Mouse (Mus musculus): ENCODE data around the gene Pfkm. TPM values are rescaled to one million over a fixed set of nuclear protein-coding genes. Genes with fewer than 3 reads are reported as not detected.
A peak's percentile ranks its signal among the peaks of the same experiment; 100 is the strongest.

Pfkm gene
- polyA plus RNA-seq, 1 experiment from 2014 or later = 66.5 TPM

GRCm38 (mm10) chr15:98166963-98167644 lies 74.7 kb downstream of the Pfkm start, which contains the start of gene Ccdc184:
TSS of gene Ccdc184 (plus strand) at chr15:98167158.
- peak; percentile 80 for ATAC-seq (ENCODE audit: low read depth)

GRCm38 (mm10) chr15:98167645-98168621 lies 75.5 kb downstream of the Pfkm start:
- no peaks in the 10 kb centered on the region for H3K9me3 ChIP-seq

More at GRCm38 (mm10) chr15:98166963-98167644, 74.7 kb downstream of the Pfkm start, which contains the start of gene Ccdc184:
- Histone ChIP-seq H3K4me2 (peak within 1 kb of the TSS; percentile 76), H3K36me3 (no peaks in the 10 kb centered on the region), H3K9ac (peak within 1 kb of the TSS; percentile 73), H3K27me3 (peaks cover 50% of the 10 kb centered on the region), H3K4me3 (peak within 1 kb of the TSS; percentile 53), H3K27ac (replicated peaks) (peak within 1 kb of the TSS; percentile 95), H3K9me3 (no peaks in the 10 kb centered on the region), H3K4me1 (replicated peaks) (peaks cover 48% of the 10 kb centered on the region)
- 2% methylated on average over 18 of the region's 18 CpGs for WGBS

GRCm38 (mm10) chr15:98168622-98169004 lies 76.2 kb downstream of the Pfkm start:
- 5% methylated on average over 19 of the region's 19 CpGs for WGBS
- no peak for ATAC-seq (ENCODE audit: low read depth)
- Histone ChIP-seq H3K27ac (replicated peaks) (no peak overlapping the region), H3K9ac (peak overlapping the region; percentile 73), H3K36me3 (no peaks in the 10 kb centered on the region), H3K4me2 (peak overlapping the region; percentile 76), H3K27me3 (peaks cover 60% of the 10 kb centered on the region), H3K4me1 (replicated peaks) (peaks cover 55% of the 10 kb centered on the region), H3K4me3 (peak overlapping the region; percentile 53), H3K9me3 (no peaks in the 10 kb centered on the region)

More at GRCm38 (mm10) chr15:98167645-98168621, 75.5 kb downstream of the Pfkm start:
- H3K27me3 ChIP-seq = peaks cover 59% of the 10 kb centered on the region
- H3K27ac ChIP-seq (replicated peaks) = peak overlapping the region; percentile 95
- peak; percentile 95 for ATAC-seq (ENCODE audit: low read depth)
- H3K36me3 ChIP-seq = no peaks in the 10 kb centered on the region
- peak overlapping the region; percentile 53 for H3K4me3 ChIP-seq
- peak overlapping the region; percentile 73 for H3K9ac ChIP-seq
- under 1% methylated on average over 69 of the region's 69 CpGs for WGBS
- H3K4me2 ChIP-seq = peak overlapping the region; percentile 76
- H3K4me1 ChIP-seq (replicated peaks) = peaks cover 51% of the 10 kb centered on the region

- Histone ChIP-seq H3K9ac (peak overlapping the region; percentile 73), H3K27me3 (peaks cover 58% of the 10 kb centered on the region), H3K9me3 (no peaks in the 10 kb centered on the region), H3K4me3 (peak overlapping the region; percentile 53), H3K27ac (replicated peaks) (no peak overlapping the region), H3K4me2 (peak overlapping the region; percentile 76), H3K4me1 (replicated peaks) (peaks cover 63% of the 10 kb centered on the region), H3K36me3 (no peaks in the 10 kb centered on the region)
- no peak for ATAC-seq (ENCODE audit: low read depth)
- WGBS = 32% methylated on average over 7 of the region's 7 CpGs
Measured at GRCm38 (mm10) chr15:98170365-98170764, 78.0 kb downstream of the Pfkm start.

- 83% methylated on average over 9 of the region's 9 CpGs for WGBS
- peak overlapping the region; percentile 73; the same call in 1 of the 2 replicates for H3K9ac ChIP-seq
Measured at GRCm38 (mm10) chr15:98170917-98171316, 78.5 kb downstream of the Pfkm start.

GRCm38 (mm10) chr15:98172113-98172512 lies 79.7 kb downstream of the Pfkm start:
- no peaks in the 10 kb centered on the region for H3K36me3 ChIP-seq
- H3K4me3 ChIP-seq = no peak overlapping the region
- peak overlapping the region; percentile 76 for H3K4me2 ChIP-seq
- H3K27me3 ChIP-seq = peaks cover 67% of the 10 kb centered on the region
- peaks cover 56% of the 10 kb centered on the region for H3K4me1 ChIP-seq (replicated peaks)
- 77% methylated on average over 5 of the region's 5 CpGs for WGBS
- H3K9me3 ChIP-seq = no peaks in the 10 kb centered on the region
- no peak overlapping the region for H3K9ac ChIP-seq
- no peak overlapping the region for H3K27ac ChIP-seq (replicated peaks)
- ATAC-seq (ENCODE audit: low read depth) = no peak

More at GRCm38 (mm10) chr15:98170917-98171316, 78.5 kb downstream of the Pfkm start:
- H3K4me2 ChIP-seq = peak overlapping the region; percentile 76
- ATAC-seq (ENCODE audit: low read depth) = no peak
- peaks cover 58% of the 10 kb centered on the region for H3K27me3 ChIP-seq
- peaks cover 63% of the 10 kb centered on the region for H3K4me1 ChIP-seq (replicated peaks)
- no peaks in the 10 kb centered on the region for H3K36me3 ChIP-seq
- H3K4me3 ChIP-seq = peak overlapping the region; percentile 53
- no peak overlapping the region for H3K27ac ChIP-seq (replicated peaks)
- no peaks in the 10 kb centered on the region for H3K9me3 ChIP-seq

GRCm38 (mm10) chr15:98173821-98174220 lies 81.4 kb downstream of the Pfkm start:
- Histone ChIP-seq H3K36me3 (no peaks in the 10 kb centered on the region), H3K9me3 (no peaks in the 10 kb centered on the region), H3K9ac (no peak overlapping the region), H3K4me1 (replicated peaks) (peaks cover 47% of the 10 kb centered on the region), H3K27ac (replicated peaks) (no peak overlapping the region), H3K27me3 (peaks cover 66% of the 10 kb centered on the region), H3K4me3 (no peak overlapping the region), H3K4me2 (0 out of 2 replicates have a peak overlapping the region, but pooled peaks have one; percentile 15)
- 24% methylated on average over 8 of the region's 8 CpGs for WGBS
- ATAC-seq (ENCODE audit: low read depth) = peak; percentile 47; the same call in 1 of the 2 replicates

GRCm38 (mm10) chr15:98177320-98177719 lies 84.9 kb downstream of the Pfkm start:
- Histone ChIP-seq H3K27me3 (peaks cover 44% of the 10 kb centered on the region), H3K27ac (replicated peaks) (no peak overlapping the region), H3K4me2 (no peak overlapping the region), H3K9me3 (no peaks in the 10 kb centered on the region), H3K9ac (no peak overlapping the region), H3K36me3 (no peaks in the 10 kb centered on the region), H3K4me1 (replicated peaks) (peaks cover 22% of the 10 kb centered on the region), H3K4me3 (no peak overlapping the region)
- no peak for ATAC-seq (ENCODE audit: low read depth)
- WGBS = 64% methylated on average over 3 of the region's 3 CpGs

GRCm38 (mm10) chr15:98180567-98181131 lies 88.3 kb downstream of the Pfkm start:
- ATAC-seq (ENCODE audit: low read depth) = no peak
- Histone ChIP-seq H3K9ac (peak overlapping the region; percentile 67), H3K27me3 (peaks cover 30% of the 10 kb centered on the region), H3K36me3 (no peaks in the 10 kb centered on the region), H3K4me1 (replicated peaks) (peaks cover 9% of the 10 kb centered on the region), H3K4me3 (peak overlapping the region; percentile 49), H3K9me3 (no peaks in the 10 kb centered on the region), H3K4me2 (peak overlapping the region; percentile 80), H3K27ac (replicated peaks) (peak overlapping the region; percentile 82)
- 7% methylated on average over 26 of the region's 26 CpGs for WGBS

GRCm38 (mm10) chr15:98181132-98181711 lies 88.8 kb downstream of the Pfkm start:
- peaks cover 24% of the 10 kb centered on the region for H3K27me3 ChIP-seq
- H3K4me1 ChIP-seq (replicated peaks) = peaks cover 9% of the 10 kb centered on the region
- peak; percentile 97 for ATAC-seq (ENCODE audit: low read depth)
- WGBS = under 1% methylated on average over 30 of the region's 30 CpGs
- H3K9ac ChIP-seq = peak overlapping the region; percentile 67
- no peaks in the 10 kb centered on the region for H3K9me3 ChIP-seq
- H3K36me3 ChIP-seq = no peaks in the 10 kb centered on the region
- peak overlapping the region; percentile 49 for H3K4me3 ChIP-seq
- H3K4me2 ChIP-seq = peak overlapping the region; percentile 80
- H3K27ac ChIP-seq (replicated peaks) = peak overlapping the region; percentile 82
